Mouse (Mus musculus): Measurements from ENCODE around the gene Atp11a.

DNA sequence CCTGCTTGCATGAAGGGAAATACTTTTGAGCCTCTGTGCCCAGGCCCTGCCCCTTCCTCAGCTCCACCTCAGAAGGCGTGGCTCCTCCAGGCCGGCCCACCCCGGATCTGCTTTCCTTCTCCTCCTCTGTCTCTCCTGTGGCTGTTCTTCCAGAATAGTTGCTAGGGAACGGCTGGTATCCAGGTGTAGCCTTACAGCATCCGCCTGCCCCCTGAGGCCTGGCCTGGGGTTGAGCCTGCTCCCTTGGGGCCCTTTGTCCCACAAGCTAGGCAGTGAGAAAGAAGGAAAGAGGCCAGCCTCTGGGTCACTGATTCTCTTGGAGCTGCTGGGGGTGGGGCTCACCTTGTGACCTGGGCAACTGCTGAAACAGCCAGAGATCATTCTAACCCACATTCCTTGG is 155.2 kb downstream of the Atp11a start:
- TF ChIP-seq GATA1 (IDR thresholded peaks at IDR 0.05; ENCODE audit: borderline replicate concordance, low read length) (no peak), FLI1 (IDR thresholded peaks at IDR 0.05; ENCODE audit: low read length) (no peak)

Data from megakaryocyte, embryonic 14.5 days (primary cell).